Mouse (Mus musculus): Measurements from ENCODE around the gene Ankrd24. TPM values are rescaled to one million over a fixed set of nuclear protein-coding genes. Genes with fewer than 3 reads are reported as not detected.
A peak's percentile ranks its signal among the peaks of the same experiment; 100 is the strongest.
"Not testable (repeated sequence)": the region's sequence is repeated elsewhere in the genome, so short reads cannot be mapped to it uniquely, and the experiment has no call there.

The Ankrd24 gene
- polyA plus RNA-seq, 2 experiments = 1.5 to 5.6 TPM

DNA sequence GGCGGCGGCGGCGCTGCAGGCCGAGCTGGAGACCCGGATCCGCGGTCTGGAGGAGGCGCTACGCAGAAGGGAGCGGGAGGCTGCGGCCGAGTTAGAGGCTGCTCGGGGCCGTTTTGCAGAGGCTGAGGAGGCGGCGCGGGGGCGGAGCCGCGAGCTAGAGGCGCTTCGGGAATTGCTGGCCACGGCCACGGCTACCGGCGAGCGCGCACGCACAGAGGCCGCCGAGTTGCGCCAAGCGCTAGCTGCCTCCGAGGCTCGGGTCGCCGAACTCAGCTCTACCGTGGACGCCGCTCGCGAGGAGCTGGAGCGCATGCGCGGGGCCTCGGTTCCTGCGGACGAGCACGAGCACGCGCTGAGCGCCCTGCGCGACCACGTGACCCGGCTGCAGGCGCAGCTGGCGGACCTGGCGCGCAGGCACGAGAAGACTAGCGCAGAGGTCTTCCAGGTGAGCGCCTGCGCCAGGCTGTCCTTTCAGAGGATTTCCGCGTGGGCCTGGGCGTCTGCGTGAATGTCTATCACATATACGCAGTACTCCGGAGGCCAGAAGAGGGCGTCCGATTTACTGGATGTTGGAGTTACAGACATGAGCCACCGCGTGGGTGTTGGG, 15.2 kb downstream of the Ankrd24 start:
- WGBS (ENCODE audit: insufficient replicate concordance) = under 1% methylated on average over 70 of the region's 75 CpGs
- H3K9me3 ChIP-seq (ENCODE audit: control insufficient read depth, low read length) = no peaks in the 10 kb centered on the region
- ATAC-seq (ENCODE audit: insufficient read depth) (peak; percentile 89), DNase-seq (ENCODE audit: low read depth in 3 of 3, low spot score in 3 of 3) (peak; percentile 82 to 83 (median 83))
- no peaks in the 10 kb centered on the region for H3K27me3 ChIP-seq (ENCODE audit: control insufficient read depth, insufficient read depth, low read length)
- peak overlapping the region; percentile 78 for H3K9ac ChIP-seq (replicated peaks)
- no peaks in the 10 kb centered on the region for H3K36me3 ChIP-seq (replicated peaks; ENCODE audit: control insufficient read depth, insufficient read depth, low read depth)
- H3K4me2 ChIP-seq (ENCODE audit: low read depth) = peak overlapping the region; percentile 70
- H3K27ac ChIP-seq = peak overlapping the region; percentile 12
- peak; percentile 50 for TF ChIP-seq CTCF (IDR thresholded peaks at IDR 0.05; ENCODE audit: low read depth)
- no peak for TF ChIP-seq EP300 (IDR thresholded peaks at IDR 0.05; ENCODE audit: low read depth)
- peaks cover 0 to 15% of the 10 kb centered on the region in 2 experiments; a peak in 3 of 4 replicates for H3K4me1 ChIP-seq (replicated peaks; ENCODE audit: control insufficient read depth in 2 of 2, insufficient read depth in 2 of 2, low read length in 1 of 2)
- H3K4me3 ChIP-seq (ENCODE audit: insufficient read depth in 1 of 2, low read depth in 2 of 2, low read length in 2 of 2) = peak overlapping the region; percentile 59 to 68

DNA sequence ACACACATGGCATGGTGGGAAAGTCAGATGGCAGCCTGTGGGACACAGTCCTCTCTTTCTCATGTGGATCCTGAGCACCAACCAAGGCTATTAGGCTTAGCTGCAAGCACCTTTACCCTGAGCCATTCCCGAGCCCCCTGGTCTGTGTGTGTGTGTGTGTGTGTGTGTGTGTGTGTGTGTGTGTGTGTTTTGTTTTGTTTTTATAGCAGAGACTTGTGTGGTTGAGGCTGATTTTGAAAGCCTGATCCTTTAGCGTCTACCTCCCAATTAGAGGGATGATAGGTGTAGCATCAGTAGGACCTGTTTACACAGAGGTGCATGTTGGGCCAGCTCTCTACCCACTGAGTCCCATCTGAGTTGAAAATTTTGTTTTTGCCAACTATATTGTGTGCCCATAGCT, 15.8 kb downstream of the Ankrd24 start:
- H3K4me1 ChIP-seq (replicated peaks; ENCODE audit: control insufficient read depth in 2 of 2, insufficient read depth in 2 of 2, low read length in 1 of 2) = peaks cover 0 to 17% of the 10 kb centered on the region in 2 experiments; a peak in 3 of 4 replicates
- no peak overlapping the region; the same call in 1 of the 2 replicates for H3K9ac ChIP-seq (replicated peaks)
- H3K27me3 ChIP-seq (ENCODE audit: control insufficient read depth, insufficient read depth, low read length) = no peaks in the 10 kb centered on the region
- DNase-seq (ENCODE audit: low read depth in 3 of 3, low spot score in 3 of 3) (no peak), ATAC-seq (ENCODE audit: insufficient read depth) (no peak)
- no peaks in the 10 kb centered on the region for H3K36me3 ChIP-seq (replicated peaks; ENCODE audit: control insufficient read depth, insufficient read depth, low read depth)
- H3K27ac ChIP-seq = no peak overlapping the region
- WGBS (ENCODE audit: insufficient replicate concordance) = 41% methylated on average over 2 of the region's 2 CpGs
- no peak for TF ChIP-seq CTCF (IDR thresholded peaks at IDR 0.05; ENCODE audit: low read depth)
- no peak for TF ChIP-seq EP300 (IDR thresholded peaks at IDR 0.05; ENCODE audit: low read depth)
- peak overlapping the region; percentile 70 for H3K4me2 ChIP-seq (ENCODE audit: low read depth)
- H3K9me3 ChIP-seq (ENCODE audit: control insufficient read depth, low read length) = no peaks in the 10 kb centered on the region
- peak overlapping the region; percentile 7 to 68; a peak in 3 of 4 replicates for H3K4me3 ChIP-seq (ENCODE audit: insufficient read depth in 1 of 2, low read depth in 2 of 2, low read length in 2 of 2)

DNA sequence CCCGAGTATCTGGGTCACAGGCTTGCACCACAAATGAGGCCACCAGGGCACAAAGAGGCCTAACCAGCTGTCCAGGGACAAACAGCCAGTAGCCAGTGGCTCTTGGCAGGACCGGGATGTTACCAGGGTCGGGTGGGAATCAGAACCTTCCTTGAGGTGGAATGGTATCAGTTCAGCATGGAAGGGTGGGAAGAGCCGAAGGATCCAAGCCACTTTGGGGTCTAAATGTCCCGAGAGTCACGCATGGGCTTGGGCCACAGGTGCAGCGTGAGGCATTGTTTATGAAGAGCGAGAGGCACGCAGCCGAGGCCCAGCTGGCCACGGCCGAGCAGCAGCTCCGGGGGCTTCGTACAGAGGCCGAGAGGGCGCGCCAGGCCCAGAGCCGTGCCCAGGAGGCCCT, 16.4 kb downstream of the Ankrd24 start:
- ATAC-seq (ENCODE audit: insufficient read depth) = no peak

DNA sequence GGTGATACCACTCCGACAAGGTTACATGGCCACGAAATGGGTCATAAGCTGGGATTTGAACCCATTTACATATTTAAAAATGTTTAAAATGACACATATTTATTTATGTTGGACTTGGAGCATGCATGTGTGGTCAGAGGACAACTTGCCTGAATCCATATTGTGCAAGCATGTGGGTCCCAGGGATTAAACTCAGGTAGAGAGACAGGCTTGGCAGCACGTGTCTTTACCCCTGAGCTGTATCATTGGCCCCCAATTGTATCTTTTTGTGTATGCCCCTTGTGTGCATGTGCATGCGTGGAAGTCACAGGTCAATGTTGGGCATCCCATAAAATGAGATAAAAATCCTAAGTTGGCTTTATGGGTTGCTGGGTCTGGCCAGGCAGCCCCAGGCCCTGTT, 17.1 kb downstream of the Ankrd24 start:
- H3K4me3 ChIP-seq (ENCODE audit: insufficient read depth in 1 of 2, low read depth in 2 of 2, low read length in 2 of 2) = no peak overlapping the region
- ATAC-seq (ENCODE audit: insufficient read depth) = no peak
- no peaks in the 10 kb centered on the region for H3K36me3 ChIP-seq (replicated peaks; ENCODE audit: control insufficient read depth, insufficient read depth, low read depth)
- no peak for TF ChIP-seq EP300 (IDR thresholded peaks at IDR 0.05; ENCODE audit: low read depth)
- no peak for TF ChIP-seq CTCF (IDR thresholded peaks at IDR 0.05; ENCODE audit: low read depth)
- no peak for DNase-seq (ENCODE audit: low read depth in 3 of 3, low spot score in 3 of 3)
- WGBS (ENCODE audit: insufficient replicate concordance) = 74% methylated on average over 4 of the region's 4 CpGs
- no peak overlapping the region for H3K4me2 ChIP-seq (ENCODE audit: low read depth)
- no peaks in the 10 kb centered on the region for H3K27me3 ChIP-seq (ENCODE audit: control insufficient read depth, insufficient read depth, low read length)
- peaks cover 0 to 19% of the 10 kb centered on the region in 2 experiments for H3K4me1 ChIP-seq (replicated peaks; ENCODE audit: control insufficient read depth in 2 of 2, insufficient read depth in 2 of 2, low read length in 1 of 2)
- H3K9me3 ChIP-seq (ENCODE audit: control insufficient read depth, low read length) = no peaks in the 10 kb centered on the region
- no peak overlapping the region for H3K9ac ChIP-seq (replicated peaks)
- no peak overlapping the region for H3K27ac ChIP-seq

More for the DNA sequence above, 16.4 kb downstream of the Ankrd24 start:
- H3K27me3 ChIP-seq (ENCODE audit: control insufficient read depth, insufficient read depth, low read length) = no peaks in the 10 kb centered on the region
- H3K36me3 ChIP-seq (replicated peaks; ENCODE audit: control insufficient read depth, insufficient read depth, low read depth) = no peaks in the 10 kb centered on the region
- H3K9me3 ChIP-seq (ENCODE audit: control insufficient read depth, low read length) = no peaks in the 10 kb centered on the region
- no peak overlapping the region for H3K27ac ChIP-seq
- no peak for DNase-seq (ENCODE audit: low read depth in 3 of 3, low spot score in 3 of 3)
- H3K4me3 ChIP-seq (ENCODE audit: insufficient read depth in 1 of 2, low read depth in 2 of 2, low read length in 2 of 2) = no peak overlapping the region
- no peak overlapping the region for H3K9ac ChIP-seq (replicated peaks)
- no peak overlapping the region for H3K4me2 ChIP-seq (ENCODE audit: low read depth)
- TF ChIP-seq CTCF (IDR thresholded peaks at IDR 0.05; ENCODE audit: low read depth) = no peak
- no peak for TF ChIP-seq EP300 (IDR thresholded peaks at IDR 0.05; ENCODE audit: low read depth)
- H3K4me1 ChIP-seq (replicated peaks; ENCODE audit: control insufficient read depth in 2 of 2, insufficient read depth in 2 of 2, low read length in 1 of 2) = peaks cover 0 to 17% of the 10 kb centered on the region in 2 experiments; a peak in 3 of 4 replicates
- 80% methylated on average over 18 of the region's 18 CpGs for WGBS (ENCODE audit: insufficient replicate concordance)

DNA sequence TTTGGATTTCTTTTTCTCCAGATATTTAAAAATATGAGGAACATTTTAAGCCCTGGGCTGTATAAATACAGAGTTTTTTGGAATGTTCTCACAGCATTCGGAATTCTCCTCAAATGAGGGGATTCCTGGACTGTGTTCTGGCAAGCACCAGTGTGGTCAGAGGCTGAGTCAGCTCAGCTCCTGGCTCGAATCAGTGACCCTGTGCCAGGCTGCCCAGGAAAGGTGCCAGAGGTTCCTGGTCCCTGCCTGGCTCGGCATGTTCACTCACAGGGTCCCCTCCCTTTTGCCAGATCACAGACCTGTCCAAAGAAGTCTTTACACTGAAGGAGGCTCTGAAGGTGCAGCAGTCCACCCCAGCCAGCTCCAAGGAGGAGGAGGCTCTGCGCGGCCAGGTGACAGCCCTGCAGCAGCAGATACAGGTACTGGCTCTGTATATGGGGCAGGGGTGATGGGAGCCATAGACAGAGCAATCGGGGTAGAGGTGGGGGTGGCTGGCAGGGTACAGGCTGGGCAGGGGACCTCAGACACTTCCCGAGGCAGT, 17.7 kb downstream of the Ankrd24 start:
- TF ChIP-seq EP300 (IDR thresholded peaks at IDR 0.05; ENCODE audit: low read depth) (no peak), CTCF (IDR thresholded peaks at IDR 0.05; ENCODE audit: low read depth) (no peak)
- ATAC-seq (ENCODE audit: insufficient read depth) = no peak
- Histone ChIP-seq H3K27me3 (ENCODE audit: control insufficient read depth, insufficient read depth, low read length) (no peaks in the 10 kb centered on the region), H3K27ac (no peak overlapping the region), H3K4me3 (ENCODE audit: insufficient read depth in 1 of 2, low read depth in 2 of 2, low read length in 2 of 2) (no peak overlapping the region), H3K4me2 (ENCODE audit: low read depth) (no peak overlapping the region), H3K9me3 (ENCODE audit: control insufficient read depth, low read length) (no peaks in the 10 kb centered on the region), H3K4me1 (replicated peaks; ENCODE audit: control insufficient read depth in 2 of 2, insufficient read depth in 2 of 2, low read length in 1 of 2) (peaks cover 0 to 22% of the 10 kb centered on the region in 2 experiments), H3K9ac (replicated peaks) (no peak overlapping the region), H3K36me3 (replicated peaks; ENCODE audit: control insufficient read depth, insufficient read depth, low read depth) (no peaks in the 10 kb centered on the region)
- no peak for DNase-seq (ENCODE audit: low read depth in 3 of 3, low spot score in 3 of 3)
- WGBS (ENCODE audit: insufficient replicate concordance) = 74% methylated on average over 7 of the region's 7 CpGs

DNA sequence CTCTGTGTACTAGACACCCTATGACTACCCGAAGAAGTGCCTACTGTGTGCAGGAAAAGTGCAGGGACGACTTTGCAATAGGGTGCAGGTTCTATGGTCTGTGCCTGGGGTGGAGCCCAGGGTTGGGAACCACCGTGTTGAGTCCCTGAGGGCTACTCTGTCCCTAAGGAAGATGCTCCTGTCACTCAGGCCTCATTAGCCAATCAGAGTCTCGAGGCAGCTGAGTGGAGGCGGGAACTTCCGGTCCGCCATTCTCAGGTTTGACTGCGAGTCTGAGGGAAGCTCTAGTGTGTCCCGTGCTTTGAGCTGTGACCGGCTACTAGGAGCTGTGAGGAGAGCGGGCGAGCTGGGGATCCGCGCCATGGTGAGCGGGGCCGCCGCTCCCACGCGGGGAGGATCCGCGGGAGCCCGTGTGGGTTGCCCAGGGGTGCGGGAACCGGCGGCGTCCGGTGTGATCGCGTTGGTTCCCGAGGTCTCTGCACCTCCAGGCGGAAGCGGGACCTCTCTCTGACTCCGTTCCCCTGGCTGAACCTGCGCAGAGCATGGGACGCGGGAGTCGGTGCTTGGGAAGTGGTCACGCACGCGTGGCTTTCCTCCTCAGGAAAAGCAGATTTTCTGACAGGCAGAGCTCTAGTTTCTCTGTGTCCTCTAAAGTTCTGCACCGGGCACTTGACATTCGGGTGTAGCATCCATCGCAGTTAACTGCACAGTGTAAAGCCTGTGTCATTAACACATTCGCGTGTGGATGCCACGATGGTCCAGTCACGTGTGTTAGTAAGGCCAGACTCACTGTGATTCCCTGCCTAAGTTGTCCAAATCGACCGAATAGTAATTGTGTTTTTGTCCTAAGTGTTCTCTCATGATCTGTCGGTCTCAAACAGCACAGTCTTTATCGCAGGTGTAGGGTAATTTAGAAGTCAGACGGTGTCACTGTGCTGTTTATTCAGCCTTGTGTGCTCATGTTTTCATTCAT, 20.7 kb downstream of the Ankrd24 start, which contains the start of gene Gm10778:
Gene Gm10778 (plus strand): TSS at position 257 of the 973 bp plus-strand sequence.
- WGBS (ENCODE audit: insufficient replicate concordance) = 2% methylated on average over 34 of the region's 52 CpGs
- H3K4me3 ChIP-seq (ENCODE audit: insufficient read depth in 1 of 2, low read depth in 2 of 2, low read length in 2 of 2) = peak within 1 kb of the TSS; percentile 62 to 81
- H3K36me3 ChIP-seq (replicated peaks; ENCODE audit: control insufficient read depth, insufficient read depth, low read depth); H3K27me3 ChIP-seq (ENCODE audit: control insufficient read depth, insufficient read depth, low read length); H3K27ac ChIP-seq; H3K9me3 ChIP-seq (ENCODE audit: control insufficient read depth, low read length): not testable (repeated sequence)
- peak within 1 kb of the TSS; percentile 76 for H3K9ac ChIP-seq (replicated peaks)
- ATAC-seq (ENCODE audit: insufficient read depth) (peak; percentile 94), DNase-seq (ENCODE audit: low read depth in 3 of 3, low spot score in 3 of 3) (peak; percentile 83 to 89 (median 87))
- peak within 1 kb of the TSS; percentile 74 for H3K4me2 ChIP-seq (ENCODE audit: low read depth)
- peaks cover 0 to 11% of the 10 kb centered on the region in 2 experiments; a peak in 3 of 4 replicates for H3K4me1 ChIP-seq (replicated peaks; ENCODE audit: control insufficient read depth in 2 of 2, insufficient read depth in 2 of 2, low read length in 1 of 2)

All from liver, embryonic 14.5 days (tissue).